Mouse (Mus musculus): ENCODE results near the gene Pknox2. TPM values are rescaled to one million over a fixed set of nuclear protein-coding genes. Genes with fewer than 3 reads are reported as not detected.

Pknox2 gene
- total RNA-seq (2012; rRNA removed), result 1.2 and 1.8 TPM in 2 replicates

DNA sequence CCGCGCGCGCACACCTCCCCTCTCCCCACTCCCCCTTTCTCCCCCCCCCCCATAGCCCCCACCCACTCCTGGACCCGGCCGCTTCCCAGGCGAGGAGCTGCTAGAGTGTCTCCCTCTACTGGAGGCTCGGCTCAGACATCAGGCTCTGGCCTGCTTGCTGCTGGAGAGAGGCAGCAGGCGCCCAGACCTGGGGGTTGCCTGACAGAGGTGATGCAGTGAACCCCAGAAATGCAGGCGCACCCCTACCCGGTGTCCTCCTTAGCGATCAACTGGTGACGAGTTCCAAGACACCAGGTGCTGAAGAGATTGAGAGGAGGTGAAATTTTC, at the start of gene Pknox2:
Gene Pknox2 (minus strand): TSS at position 49 of the 327 bp plus-strand sequence.
- peak; percentile 55 for DNase-seq (ENCODE audit: low read depth, low spot score)
- TF ChIP-seq CHD2 (IDR thresholded peaks at IDR 0.05; ENCODE audit: low read depth, low read length) (no peak), ZC3H11A (IDR thresholded peaks at IDR 0.05; ENCODE audit: borderline replicate concordance, low read depth, low read length) (peak; percentile 37; the same call in 1 of the 2 replicates)
- peak within 1 kb of the TSS; percentile 60 to 70 for H3K4me3 ChIP-seq (ENCODE audit: insufficient read depth in 1 of 2, low read depth in 1 of 2, low read length in 2 of 2, poor library complexity in 1 of 2, severe bottlenecking in 1 of 2)
- no peaks in the 10 kb centered on the region for H3K4me1 ChIP-seq (ENCODE audit: control insufficient read depth in 2 of 2, insufficient read depth in 2 of 2, low read length in 2 of 2, poor library complexity in 1 of 2)
- in situ Hi-C loops (cut with MboI; ENCODE audit: low sequenced_read_pairs in 2 of 2, unreplicated experiment in 2 of 2), result loop anchor here in 1 of 2 experiments (25.0 kb wide), 1 partner anchor 185 kb away; no protein-coding TSS in a partner anchor
- peak within 1 kb of the TSS; percentile 69 for H3K9ac ChIP-seq (ENCODE audit: insufficient read depth, low read depth, low read length, poor library complexity, severe bottlenecking)
- H3K27ac ChIP-seq (ENCODE audit: insufficient read depth, low read depth, low read length, poor library complexity, severe bottlenecking), result no peak within 1 kb of the TSS
- H3K36me3 ChIP-seq (ENCODE audit: control insufficient read depth, insufficient read depth, low read length, poor library complexity, severe bottlenecking), result no peaks in the 10 kb centered on the region
- no peaks in the 10 kb centered on the region for H3K9me3 ChIP-seq (ENCODE audit: control insufficient read depth, insufficient read depth, low read depth, low read length)

DNA sequence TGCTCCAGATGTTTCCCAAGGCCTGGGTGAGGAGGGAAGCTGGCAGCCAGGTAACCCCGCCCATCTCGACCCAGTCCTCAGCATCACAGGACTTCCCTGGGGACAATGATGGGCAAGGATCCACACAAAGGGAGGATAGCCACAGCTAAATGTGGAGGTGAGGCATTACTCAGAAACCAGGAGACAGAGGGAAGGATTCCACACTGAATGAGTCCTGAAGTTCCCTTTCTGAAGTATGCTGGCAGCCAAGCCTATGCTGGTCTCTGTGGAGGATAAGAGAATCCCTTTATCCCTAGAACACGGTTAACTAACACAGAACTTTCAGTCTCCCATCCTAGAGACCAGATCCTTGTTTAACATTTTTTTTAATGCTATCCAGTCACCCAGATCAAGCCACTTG, 40.8 kb upstream of the Pknox2 start:
- in situ Hi-C loops (cut with MboI; ENCODE audit: low sequenced_read_pairs in 2 of 2, unreplicated experiment in 2 of 2), result no loop called here
- no peaks in the 10 kb centered on the region for H3K9me3 ChIP-seq (ENCODE audit: control insufficient read depth, insufficient read depth, low read depth, low read length)
- H3K36me3 ChIP-seq (ENCODE audit: control insufficient read depth, insufficient read depth, low read length, poor library complexity, severe bottlenecking), result no peaks in the 10 kb centered on the region
- H3K27ac ChIP-seq (ENCODE audit: insufficient read depth, low read depth, low read length, poor library complexity, severe bottlenecking), result no peak overlapping the region
- H3K4me1 ChIP-seq (ENCODE audit: control insufficient read depth in 2 of 2, insufficient read depth in 2 of 2, low read length in 2 of 2, poor library complexity in 1 of 2), result no peaks in the 10 kb centered on the region
- TF ChIP-seq ZNF384 (IDR thresholded peaks at IDR 0.05; ENCODE audit: low read depth, low read length) (no peak), ZC3H11A (IDR thresholded peaks at IDR 0.05; ENCODE audit: borderline replicate concordance, low read depth, low read length) (no peak), HCFC1 (IDR thresholded peaks at IDR 0.05; ENCODE audit: borderline replicate concordance, insufficient read depth, low read length) (no peak), MAFK (IDR thresholded peaks at IDR 0.05; ENCODE audit: insufficient read depth, low read depth, low read length) (no peak), CHD2 (IDR thresholded peaks at IDR 0.05; ENCODE audit: low read depth, low read length) (no peak)
- no peak overlapping the region for H3K4me3 ChIP-seq (ENCODE audit: insufficient read depth in 1 of 2, low read depth in 1 of 2, low read length in 2 of 2, poor library complexity in 1 of 2, severe bottlenecking in 1 of 2)
- H3K9ac ChIP-seq (ENCODE audit: insufficient read depth, low read depth, low read length, poor library complexity, severe bottlenecking), result no peak overlapping the region; the same call in 1 of the 2 replicates
- DNase-seq (ENCODE audit: low read depth, low spot score), result no peak

DNA sequence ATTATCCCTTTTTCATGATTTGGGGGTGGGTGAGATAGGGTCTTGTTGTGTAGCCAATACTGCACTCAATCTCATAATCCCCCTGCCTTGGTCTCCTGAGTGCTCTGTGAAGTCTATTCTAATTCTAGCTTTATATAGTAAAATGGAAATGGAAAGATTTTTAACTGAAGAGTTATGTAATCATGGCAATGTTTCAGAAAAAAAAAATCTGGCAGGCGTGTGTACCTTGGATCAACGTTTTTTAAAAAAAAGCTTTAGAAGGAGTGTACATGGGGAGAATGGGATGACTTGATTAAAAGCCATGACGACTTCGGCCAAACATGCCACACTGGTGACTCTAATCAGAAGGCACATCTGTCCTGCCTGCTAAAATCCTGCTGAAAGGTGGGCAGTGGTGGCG, 40.2 kb upstream of the Pknox2 start:
- in situ Hi-C loops (cut with MboI; ENCODE audit: low sequenced_read_pairs in 2 of 2, unreplicated experiment in 2 of 2), result no loop called here
- no peak overlapping the region for H3K27ac ChIP-seq (ENCODE audit: insufficient read depth, low read depth, low read length, poor library complexity, severe bottlenecking)
- no peaks in the 10 kb centered on the region for H3K36me3 ChIP-seq (ENCODE audit: control insufficient read depth, insufficient read depth, low read length, poor library complexity, severe bottlenecking)
- no peak for DNase-seq (ENCODE audit: low read depth, low spot score)
- H3K9me3 ChIP-seq (ENCODE audit: control insufficient read depth, insufficient read depth, low read depth, low read length), result no peaks in the 10 kb centered on the region
- TF ChIP-seq HCFC1 (IDR thresholded peaks at IDR 0.05; ENCODE audit: borderline replicate concordance, insufficient read depth, low read length) (no peak), MAFK (IDR thresholded peaks at IDR 0.05; ENCODE audit: insufficient read depth, low read depth, low read length) (no peak), CHD2 (IDR thresholded peaks at IDR 0.05; ENCODE audit: low read depth, low read length) (no peak), ZNF384 (IDR thresholded peaks at IDR 0.05; ENCODE audit: low read depth, low read length) (no peak), ZC3H11A (IDR thresholded peaks at IDR 0.05; ENCODE audit: borderline replicate concordance, low read depth, low read length) (no peak)
- no peaks in the 10 kb centered on the region for H3K4me1 ChIP-seq (ENCODE audit: control insufficient read depth in 2 of 2, insufficient read depth in 2 of 2, low read length in 2 of 2, poor library complexity in 1 of 2)
- no peak overlapping the region for H3K9ac ChIP-seq (ENCODE audit: insufficient read depth, low read depth, low read length, poor library complexity, severe bottlenecking)
- H3K4me3 ChIP-seq (ENCODE audit: insufficient read depth in 1 of 2, low read depth in 1 of 2, low read length in 2 of 2, poor library complexity in 1 of 2, severe bottlenecking in 1 of 2), result no peak overlapping the region

DNA sequence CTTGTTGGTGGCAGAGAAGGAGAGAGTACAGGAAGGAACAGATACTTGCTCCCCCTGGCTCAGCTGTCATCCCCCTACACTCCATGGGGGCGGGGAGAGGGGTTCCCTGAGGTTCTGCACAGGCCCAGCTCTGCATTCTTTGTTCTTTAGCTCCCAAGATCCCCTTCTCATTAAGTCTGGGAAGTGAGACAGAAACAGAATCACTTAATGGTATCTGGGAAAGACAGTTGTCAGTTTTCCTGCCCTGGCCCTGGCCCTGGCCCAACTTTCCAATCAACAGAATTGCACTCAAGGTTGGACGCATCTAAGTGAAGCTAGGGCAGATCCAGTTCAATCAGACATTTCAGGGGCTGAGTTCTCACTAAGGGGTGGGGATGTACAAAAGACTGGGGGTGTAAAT, 36.0 kb upstream of the Pknox2 start:
- no peak overlapping the region for H3K27ac ChIP-seq (ENCODE audit: insufficient read depth, low read depth, low read length, poor library complexity, severe bottlenecking)
- no peaks in the 10 kb centered on the region for H3K4me1 ChIP-seq (ENCODE audit: control insufficient read depth in 2 of 2, insufficient read depth in 2 of 2, low read length in 2 of 2, poor library complexity in 1 of 2)

DNA sequence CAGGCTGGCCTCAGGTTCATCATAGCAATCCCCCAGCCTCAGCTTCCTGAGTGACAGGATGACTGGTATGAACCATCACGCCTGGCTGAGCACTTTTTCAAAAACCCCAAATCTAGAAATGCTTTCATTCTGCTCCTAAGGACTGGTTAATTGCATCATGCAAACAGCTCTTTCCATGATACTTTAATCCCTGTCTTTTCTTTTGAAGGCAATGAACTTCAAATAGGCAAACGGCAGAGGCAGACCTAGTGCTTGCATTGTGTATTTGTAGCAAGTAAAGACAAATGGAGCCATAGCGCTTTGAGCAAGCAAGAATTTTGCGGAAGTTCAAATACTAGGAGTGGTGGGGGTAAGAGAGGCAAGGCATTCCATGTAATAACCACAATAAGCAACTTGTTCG, 34.4 kb upstream of the Pknox2 start:
- Histone ChIP-seq H3K9me3 (ENCODE audit: control insufficient read depth, insufficient read depth, low read depth, low read length) (no peaks in the 10 kb centered on the region), H3K4me3 (ENCODE audit: insufficient read depth in 1 of 2, low read depth in 1 of 2, low read length in 2 of 2, poor library complexity in 1 of 2, severe bottlenecking in 1 of 2) (no peak overlapping the region), H3K4me1 (ENCODE audit: control insufficient read depth in 2 of 2, insufficient read depth in 2 of 2, low read length in 2 of 2, poor library complexity in 1 of 2) (peaks cover 3 to 4% of the 10 kb centered on the region in 2 experiments), H3K27ac (ENCODE audit: insufficient read depth, low read depth, low read length, poor library complexity, severe bottlenecking) (no peak overlapping the region), H3K36me3 (ENCODE audit: control insufficient read depth, insufficient read depth, low read length, poor library complexity, severe bottlenecking) (no peaks in the 10 kb centered on the region), H3K9ac (ENCODE audit: insufficient read depth, low read depth, low read length, poor library complexity, severe bottlenecking) (no peak overlapping the region)
- TF ChIP-seq HCFC1 (IDR thresholded peaks at IDR 0.05; ENCODE audit: borderline replicate concordance, insufficient read depth, low read length), result no peak
- TF ChIP-seq ZNF384 (IDR thresholded peaks at IDR 0.05; ENCODE audit: low read depth, low read length), result no peak
- TF ChIP-seq MAFK (IDR thresholded peaks at IDR 0.05; ENCODE audit: insufficient read depth, low read depth, low read length), result no peak
- TF ChIP-seq CHD2 (IDR thresholded peaks at IDR 0.05; ENCODE audit: low read depth, low read length), result no peak
- TF ChIP-seq ZC3H11A (IDR thresholded peaks at IDR 0.05; ENCODE audit: borderline replicate concordance, low read depth, low read length), result no peak
- in situ Hi-C loops (cut with MboI; ENCODE audit: low sequenced_read_pairs in 2 of 2, unreplicated experiment in 2 of 2), result no loop called here
- DNase-seq (ENCODE audit: low read depth, low spot score), result no peak

More for the DNA sequence above, 36.0 kb upstream of the Pknox2 start:
- TF ChIP-seq ZC3H11A (IDR thresholded peaks at IDR 0.05; ENCODE audit: borderline replicate concordance, low read depth, low read length) (no peak), MAFK (IDR thresholded peaks at IDR 0.05; ENCODE audit: insufficient read depth, low read depth, low read length) (0 out of 2 replicates have a peak, but pooled peaks have one; percentile 21)
- Histone ChIP-seq H3K4me3 (ENCODE audit: insufficient read depth in 1 of 2, low read depth in 1 of 2, low read length in 2 of 2, poor library complexity in 1 of 2, severe bottlenecking in 1 of 2) (no peak overlapping the region), H3K36me3 (ENCODE audit: control insufficient read depth, insufficient read depth, low read length, poor library complexity, severe bottlenecking) (no peaks in the 10 kb centered on the region), H3K9me3 (ENCODE audit: control insufficient read depth, insufficient read depth, low read depth, low read length) (no peaks in the 10 kb centered on the region), H3K9ac (ENCODE audit: insufficient read depth, low read depth, low read length, poor library complexity, severe bottlenecking) (no peak overlapping the region)
- in situ Hi-C loops (cut with MboI; ENCODE audit: low sequenced_read_pairs in 2 of 2, unreplicated experiment in 2 of 2), result no loop called here
- no peak for DNase-seq (ENCODE audit: low read depth, low spot score)

All from ES-E14 (cell line).